21 mouse cellular contexts compared by ENCODE assay signal in the genomic region with DNA sequence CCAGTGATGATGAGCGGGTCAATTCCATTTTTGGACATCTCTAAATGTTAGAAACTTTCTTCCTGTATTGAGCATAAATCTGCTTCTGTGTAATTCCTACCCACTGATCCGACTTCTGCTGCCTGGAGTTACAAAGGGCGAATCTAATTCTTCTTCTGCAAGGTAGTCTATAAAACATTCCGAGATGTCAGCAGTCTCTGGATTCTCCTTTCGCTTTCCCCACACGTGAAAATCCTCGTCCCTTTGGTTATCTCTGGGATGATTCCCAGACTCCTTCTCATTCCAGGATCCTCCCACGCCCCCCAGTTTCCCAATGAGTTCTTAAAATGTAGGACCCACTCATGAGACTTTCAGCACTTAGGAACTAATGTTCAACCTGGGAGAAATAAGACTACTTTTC.
"Had no signal": no experiment of that assay in that cellular context is flagged by ENCODE, and none has a peak within 500 bp of the region (broad histone marks: within the 10 kb centered on the region; RNA-seq: fewer than 3 reads in every experiment).

No protein-coding gene starts in this region.

- H3K36me3 ChIP-seq: heart, embryonic 12.5 days; hindbrain, embryonic 13.5 days; hindbrain, embryonic 15.5 days; limb, embryonic 15.5 days; liver, embryonic 12.5 days had no signal

- H3K27me3 ChIP-seq: heart, embryonic 12.5 days; hindbrain, embryonic 13.5 days; hindbrain, embryonic 15.5 days; limb, embryonic 13.5 days; limb, embryonic 15.5 days; liver, embryonic 12.5 days had no signal

- H3K9ac ChIP-seq: heart, embryonic 12.5 days; hindbrain, embryonic 13.5 days; hindbrain, embryonic 15.5 days; limb, embryonic 13.5 days; limb, embryonic 15.5 days; liver, embryonic 12.5 days; liver, embryonic 14.5 days had no signal

- H3K9me3 ChIP-seq: heart, embryonic 12.5 days; hindbrain, embryonic 13.5 days; hindbrain, embryonic 15.5 days; limb, embryonic 13.5 days; limb, embryonic 15.5 days; liver, embryonic 12.5 days had no signal

- ATAC-seq: hindbrain, postnatal 0 days; intestine, embryonic 16.5 days; liver, embryonic 12.5 days had no signal

- H3K4me3 ChIP-seq: heart, embryonic 12.5 days; hindbrain, embryonic 13.5 days; hindbrain, embryonic 15.5 days; limb, embryonic 13.5 days; limb, embryonic 15.5 days; liver, embryonic 12.5 days had no signal

- H3K4me2 ChIP-seq: heart, embryonic 12.5 days; hindbrain, embryonic 13.5 days; hindbrain, embryonic 15.5 days; limb, embryonic 13.5 days; limb, embryonic 15.5 days; liver, embryonic 12.5 days had no signal

- DNase-seq: gastrocnemius, postnatal 14 days; gastrocnemius, postnatal 36 days; heart, adult 18-20 months; heart, postnatal 10 days; kidney, adult 11 months; kidney, adult 2 months; kidney, adult 9 months; kidney, postnatal 10 days; kidney, postnatal 25 days; layer of hippocampus, adult 9-11 months; layer of hippocampus, postnatal 36 days; lung, adult 18-20 months had no signal

- H3K27ac ChIP-seq: hindbrain, embryonic 13.5 days; hindbrain, embryonic 15.5 days; hindbrain, postnatal 0 days; limb, embryonic 15.5 days; liver, embryonic 12.5 days; liver, embryonic 14.5 days had no signal
